Mouse (Mus musculus) left cerebral cortex, adult 18-20 months (tissue): ENCODE measurements around the gene Zswim8. TPM values are rescaled to one million over a fixed set of nuclear protein-coding genes. Genes with fewer than 3 reads are reported as not detected.

Source experiments
- DNase-seq, 2 experiments: peaks; one replicate each; pipeline ENCODE4 v3.0.0; 2021 to 2022; ENCODE audit warnings: low spot score in 2 of 2, mixed read lengths in 1 of 2
- total RNA-seq, 2 experiments: library from RNA; stranded (reverse); gene quantifications; 2 replicates each; pipeline ENCODE4 v1.2.3; 2021

Gene Zswim8
- total RNA-seq, 2 experiments from 2014 or later = 151 to 155 TPM

GRCm38 (mm10) chr14:20730853-20731602 lies 23.7 kb downstream of the Zswim8 start:
- DNase-seq = no peak

DNA sequence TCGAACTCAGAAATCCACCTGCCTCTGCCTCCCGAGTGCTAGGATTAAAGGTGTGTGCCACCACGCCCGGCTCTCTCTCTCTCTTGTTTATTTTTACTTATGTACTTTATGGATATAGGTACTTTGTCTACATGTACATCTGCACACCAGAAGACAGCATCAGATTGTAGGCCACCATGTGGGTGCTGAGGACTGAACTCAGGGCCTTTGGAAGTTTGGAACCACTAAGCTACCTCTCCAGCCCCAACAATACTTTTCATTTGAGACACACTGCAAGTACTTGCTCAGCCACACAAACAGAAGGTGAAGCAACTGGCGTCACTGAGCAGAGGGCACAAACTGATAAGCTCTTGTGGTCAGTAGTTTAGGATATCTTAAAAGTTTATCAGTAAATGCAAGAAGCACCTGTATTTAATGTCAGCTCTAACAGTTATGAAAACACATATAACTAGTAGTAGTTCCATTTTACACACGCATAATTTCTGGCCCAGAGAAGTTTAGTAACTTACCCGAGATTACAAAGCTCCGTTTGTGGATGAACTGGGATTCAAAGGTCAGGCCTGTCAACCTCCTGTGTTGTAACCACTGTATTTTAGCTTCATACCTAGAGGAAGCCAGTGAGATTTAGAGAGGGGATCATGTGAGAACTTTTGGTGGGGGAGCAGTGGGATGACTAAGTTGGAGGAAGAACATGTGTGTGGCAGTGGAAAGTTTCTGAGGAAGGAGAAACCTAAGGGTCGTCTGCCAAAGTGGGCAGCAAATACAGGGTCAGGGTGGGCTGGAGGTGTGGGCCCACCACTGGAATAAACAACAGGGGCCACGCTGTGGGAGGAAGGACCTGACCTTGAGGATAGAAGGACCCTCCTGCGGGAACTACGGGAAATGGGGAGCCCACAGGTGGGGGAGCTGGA lies 25.9 kb downstream of the Zswim8 start:
- DNase-seq = no peak

GRCm38 (mm10) chr14:20733952-20734774 lies 26.8 kb downstream of the Zswim8 start, which contains the start of gene Ndst2:
Ndst2 (minus strand) TSS chr14:20734562.
- DNase-seq = peak; percentile 74 to 84

DNA sequence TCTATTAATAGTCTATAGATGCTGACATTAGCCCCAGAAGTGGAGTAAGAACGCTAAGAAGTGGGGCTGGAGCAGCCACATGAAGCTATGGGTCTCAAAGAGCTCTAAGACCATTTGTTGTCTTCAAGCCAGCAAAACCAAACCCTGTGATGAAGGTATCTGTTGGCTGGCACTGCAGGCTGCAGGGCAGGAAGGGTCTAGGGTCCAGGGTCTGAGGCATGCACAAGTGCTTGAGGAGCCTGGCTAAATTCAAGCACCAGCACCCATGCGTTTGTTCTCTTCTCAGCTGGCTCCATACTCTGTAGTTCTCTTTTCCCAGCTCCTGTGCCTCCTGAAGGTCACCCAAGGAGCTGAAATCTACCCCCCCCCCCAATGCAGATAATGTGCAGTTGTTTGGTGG lies 27.7 kb downstream of the Zswim8 start:
- no peak for DNase-seq

GRCm38 (mm10) chr14:20735892-20736390 lies 28.6 kb downstream of the Zswim8 start:
- no peak for DNase-seq

- peak in 1 of 2 experiments; percentile 56 for DNase-seq
Measured at GRCm38 (mm10) chr14:20737306-20737705, 30.0 kb downstream of the Zswim8 start.

GRCm38 (mm10) chr14:20738511-20738910 lies 31.2 kb downstream of the Zswim8 start:
- DNase-seq = no peak

GRCm38 (mm10) chr14:20741301-20741700 lies 33.9 kb downstream of the Zswim8 start:
- no peak for DNase-seq

GRCm38 (mm10) chr14:20743614-20744013 lies 36.3 kb downstream of the Zswim8 start:
- DNase-seq = no peak

DNA sequence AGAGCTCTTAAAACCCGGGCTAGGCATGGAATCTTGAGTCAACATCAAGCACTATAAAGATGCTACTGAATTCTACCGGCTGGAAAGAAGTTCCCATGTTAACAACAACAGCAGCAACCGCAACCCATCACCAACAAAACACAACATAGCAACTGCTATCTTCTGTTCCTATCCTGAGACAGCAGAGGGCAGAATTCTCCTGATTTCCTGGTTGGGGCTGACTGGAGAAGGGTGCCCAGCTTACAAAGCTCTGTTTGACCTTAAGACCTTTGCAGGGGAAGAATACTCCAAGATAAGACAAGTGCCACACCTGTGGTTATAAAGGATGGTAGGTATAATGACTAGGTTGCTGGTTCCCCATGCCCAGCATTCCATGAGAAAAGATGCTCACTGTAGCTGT lies 39.6 kb downstream of the Zswim8 start:
- no peak for DNase-seq

GRCm38 (mm10) chr14:20748388-20748787 lies 41.0 kb downstream of the Zswim8 start:
- DNase-seq = no peak

DNA sequence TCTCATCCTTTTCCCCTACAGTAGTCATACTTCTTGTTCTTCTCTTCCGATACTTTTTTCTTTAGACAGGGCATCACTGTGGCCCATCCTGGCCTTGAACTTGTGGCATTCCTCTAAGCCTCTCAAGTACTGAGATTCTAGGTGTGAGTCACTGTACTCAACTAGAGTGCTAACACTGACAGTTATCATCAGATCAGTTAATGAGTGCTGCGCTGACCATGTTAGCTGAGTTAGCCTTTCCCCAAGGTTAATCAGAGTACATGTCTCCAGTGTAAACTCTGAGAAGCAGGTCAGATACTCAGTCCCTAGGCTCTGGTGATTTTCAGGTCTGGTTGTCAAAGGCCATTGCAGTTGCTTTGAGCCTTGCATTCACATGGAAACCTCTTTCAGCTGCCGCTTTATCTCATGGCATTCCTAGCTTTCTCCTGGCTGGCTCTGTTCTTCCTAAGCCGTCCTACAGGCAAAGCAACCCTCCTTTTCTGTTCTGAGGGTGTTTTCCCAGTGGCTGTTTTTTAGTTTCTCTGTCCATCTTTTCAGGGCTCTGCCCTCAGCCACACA lies 42.2 kb downstream of the Zswim8 start:
- no peak for DNase-seq

GRCm38 (mm10) chr14:20750503-20750902 lies 43.2 kb downstream of the Zswim8 start:
- DNase-seq = no peak

- DNase-seq = no peak
Measured at GRCm38 (mm10) chr14:20753792-20754191, 46.4 kb downstream of the Zswim8 start.

GRCm38 (mm10) chr14:20757370-20757907 lies 50.1 kb downstream of the Zswim8 start:
- DNase-seq = peak in 1 of 2 experiments; percentile 55

DNA sequence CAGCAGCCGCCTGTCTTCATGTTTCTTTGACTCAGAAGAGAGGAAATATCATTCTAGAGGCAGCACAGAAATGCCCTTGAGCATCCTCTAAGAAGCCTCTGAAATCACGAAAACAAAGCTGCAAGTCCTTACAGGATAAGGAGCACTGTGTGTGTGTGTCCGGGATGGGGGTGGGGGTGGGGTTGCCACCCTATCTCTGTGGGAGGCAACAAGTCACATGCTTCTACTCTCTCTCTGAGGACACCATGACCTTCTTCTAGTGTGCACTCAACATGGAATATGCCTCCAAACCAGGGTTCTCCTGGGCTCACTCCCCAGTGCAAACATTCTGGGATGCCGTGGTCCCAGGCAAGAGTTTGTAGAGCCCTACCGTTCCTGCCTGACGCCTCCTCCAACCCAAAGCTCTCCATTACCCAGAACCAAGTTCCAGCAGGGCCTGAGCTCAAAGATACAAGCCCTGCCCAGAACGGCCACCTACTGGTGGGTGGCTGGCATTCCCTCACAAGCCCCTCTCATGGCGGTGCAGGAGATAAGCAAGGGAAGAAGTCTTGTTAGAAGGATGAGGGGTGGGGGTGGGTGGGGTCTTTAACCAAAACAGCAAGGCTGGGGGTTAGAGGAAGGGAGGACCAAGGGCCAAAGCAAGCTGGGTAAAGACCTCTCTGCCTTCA lies 51.5 kb downstream of the Zswim8 start:
- DNase-seq = no peak

DNA sequence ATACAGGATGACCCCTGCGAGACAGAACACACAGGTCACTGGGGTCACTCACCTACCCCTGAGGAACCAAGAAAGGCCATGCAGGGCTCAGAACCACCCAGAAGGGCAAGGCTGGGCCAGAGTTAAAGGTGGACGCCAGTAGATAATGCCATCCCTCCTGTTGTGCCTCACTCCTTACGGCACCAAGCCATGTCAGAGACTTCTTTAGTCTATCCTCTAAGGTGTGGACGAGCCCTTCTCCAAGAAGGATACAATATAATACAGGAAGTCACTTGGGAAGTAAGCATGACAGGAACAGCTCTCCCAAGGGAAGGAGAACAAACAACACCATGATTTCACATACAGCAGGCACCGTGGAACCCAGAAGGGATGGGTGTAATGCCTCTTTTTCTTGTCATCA lies 57.6 kb downstream of the Zswim8 start:
- no peak for DNase-seq

DNA sequence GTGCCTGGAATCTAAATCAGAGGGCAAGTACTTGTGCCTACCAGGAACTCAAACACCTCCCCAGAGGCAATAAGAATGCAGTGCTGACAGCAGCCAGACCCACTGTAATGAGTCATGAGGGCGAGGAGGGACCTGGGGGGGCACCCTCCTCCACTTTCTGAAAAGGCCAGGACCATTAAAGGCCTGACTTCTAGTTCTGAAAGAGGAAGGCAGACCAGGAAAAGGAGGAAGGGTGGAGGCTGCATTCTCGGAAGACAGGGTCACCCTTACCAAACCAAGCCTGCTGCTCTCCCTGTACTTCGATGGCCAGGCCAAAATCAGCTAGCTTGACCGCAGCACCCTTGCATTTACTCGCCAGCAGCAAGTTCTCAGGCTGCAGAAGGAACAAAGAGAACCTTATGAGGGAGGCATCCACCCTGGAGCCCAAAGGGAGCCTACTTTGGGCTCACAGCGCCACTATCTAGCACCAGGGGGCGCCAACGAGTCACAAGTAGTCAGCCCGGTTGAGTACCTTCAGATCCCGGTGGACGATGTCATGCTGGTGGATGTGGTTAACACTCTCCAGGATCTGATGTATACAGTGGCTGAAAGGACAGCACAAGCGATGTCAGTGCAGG lies 58.4 kb downstream of the Zswim8 start:
- DNase-seq = peak; percentile 87 to 93

DNA sequence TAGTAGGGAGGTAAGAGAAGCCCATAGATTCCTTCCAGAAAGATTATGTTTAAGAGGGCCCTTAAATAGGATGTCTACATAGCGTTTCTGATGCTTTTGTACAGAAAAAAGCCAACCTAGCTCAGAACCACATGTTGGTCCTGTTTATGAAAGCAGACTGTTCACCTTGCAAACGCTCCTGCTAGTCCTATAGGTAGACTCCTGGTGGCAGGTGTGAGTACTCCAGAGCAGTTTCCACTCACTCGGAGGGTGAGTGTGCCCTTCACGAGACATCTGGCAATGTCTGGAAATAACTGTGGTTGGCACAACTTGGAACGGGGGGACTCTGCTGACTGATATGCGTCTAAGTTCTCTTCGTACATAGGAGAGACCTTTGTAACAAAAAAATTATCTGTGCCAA lies 60.6 kb downstream of the Zswim8 start:
- DNase-seq = no peak
